Mouse (Mus musculus): ENCODE measurements around the gene Nxn. TPM values are rescaled to one million over a fixed set of nuclear protein-coding genes. Genes with fewer than 3 reads are reported as not detected.

The Nxn gene
- polyA plus RNA-seq, 1 experiment from 2014 or later: 32.2 TPM

- peaks cover 33% of the 10 kb centered on the region for H3K36me3 ChIP-seq
- H3K4me2 ChIP-seq: no peak overlapping the region
- no peak overlapping the region for H3K9ac ChIP-seq
- H3K27ac ChIP-seq (ENCODE audit: poor library complexity, severe bottlenecking): no peak overlapping the region
- H3K4me1 ChIP-seq (replicated peaks): peaks cover 15% of the 10 kb centered on the region
- H3K9me3 ChIP-seq (replicated peaks): no peaks in the 10 kb centered on the region
- no peaks in the 10 kb centered on the region; the same call in 1 of the 2 replicates for H3K27me3 ChIP-seq (replicated peaks)
- WGBS: 78% methylated on average over 10 of the region's 10 CpGs
- no peak for ATAC-seq (ENCODE audit: insufficient number of reproducible peaks, low FRiP score)
- H3K4me3 ChIP-seq: no peak overlapping the region
These were observed 138.5 kb downstream of the Nxn start for GRCm38 (mm10) chr11:76260208-76261050.

- H3K4me3 ChIP-seq: no peak overlapping the region
- H3K9ac ChIP-seq: no peak overlapping the region
- H3K4me2 ChIP-seq: no peak overlapping the region
- H3K36me3 ChIP-seq: peaks cover 37% of the 10 kb centered on the region
- H3K4me1 ChIP-seq (replicated peaks): peaks cover 14% of the 10 kb centered on the region
- no peaks in the 10 kb centered on the region for H3K9me3 ChIP-seq (replicated peaks)
- H3K27me3 ChIP-seq (replicated peaks): no peaks in the 10 kb centered on the region; the same call in 1 of the 2 replicates
- no peak overlapping the region for H3K27ac ChIP-seq (ENCODE audit: poor library complexity, severe bottlenecking)
- no peak for ATAC-seq (ENCODE audit: insufficient number of reproducible peaks, low FRiP score)
- WGBS: 79% methylated on average over 6 of the region's 6 CpGs
These were observed 140.4 kb downstream of the Nxn start for GRCm38 (mm10) chr11:76258511-76258910.

- no peak overlapping the region for H3K9ac ChIP-seq
- H3K9me3 ChIP-seq (replicated peaks): no peaks in the 10 kb centered on the region
- H3K4me3 ChIP-seq: no peak overlapping the region
- ATAC-seq (ENCODE audit: insufficient number of reproducible peaks, low FRiP score): no peak
- no peaks in the 10 kb centered on the region for H3K27me3 ChIP-seq (replicated peaks)
- peaks cover 37% of the 10 kb centered on the region for H3K36me3 ChIP-seq
- 76% methylated on average over 4 of the region's 4 CpGs for WGBS
- 0 out of 2 replicates have a peak, but pooled peaks cover 3% of the 10 kb centered on the region for H3K4me1 ChIP-seq (replicated peaks)
- no peak overlapping the region for H3K27ac ChIP-seq (ENCODE audit: poor library complexity, severe bottlenecking)
- no peak overlapping the region for H3K4me2 ChIP-seq
These were observed 141.6 kb downstream of the Nxn start for GRCm38 (mm10) chr11:76257386-76257785.

- no peaks in the 10 kb centered on the region for H3K27me3 ChIP-seq (replicated peaks)
- H3K36me3 ChIP-seq: peaks cover 35% of the 10 kb centered on the region
- H3K4me3 ChIP-seq: no peak overlapping the region
- peak overlapping the region; percentile 16; the same call in 1 of the 2 replicates for H3K9ac ChIP-seq
- no peaks in the 10 kb centered on the region for H3K9me3 ChIP-seq (replicated peaks)
- no peak overlapping the region for H3K27ac ChIP-seq (ENCODE audit: poor library complexity, severe bottlenecking)
- H3K4me2 ChIP-seq: no peak overlapping the region
- ATAC-seq (ENCODE audit: insufficient number of reproducible peaks, low FRiP score): no peak
- WGBS: 51% methylated on average over 5 of the region's 5 CpGs
- 0 out of 2 replicates have a peak, but pooled peaks cover 2% of the 10 kb centered on the region for H3K4me1 ChIP-seq (replicated peaks)
These were observed 142.8 kb downstream of the Nxn start for GRCm38 (mm10) chr11:76256129-76256528.

DNA sequence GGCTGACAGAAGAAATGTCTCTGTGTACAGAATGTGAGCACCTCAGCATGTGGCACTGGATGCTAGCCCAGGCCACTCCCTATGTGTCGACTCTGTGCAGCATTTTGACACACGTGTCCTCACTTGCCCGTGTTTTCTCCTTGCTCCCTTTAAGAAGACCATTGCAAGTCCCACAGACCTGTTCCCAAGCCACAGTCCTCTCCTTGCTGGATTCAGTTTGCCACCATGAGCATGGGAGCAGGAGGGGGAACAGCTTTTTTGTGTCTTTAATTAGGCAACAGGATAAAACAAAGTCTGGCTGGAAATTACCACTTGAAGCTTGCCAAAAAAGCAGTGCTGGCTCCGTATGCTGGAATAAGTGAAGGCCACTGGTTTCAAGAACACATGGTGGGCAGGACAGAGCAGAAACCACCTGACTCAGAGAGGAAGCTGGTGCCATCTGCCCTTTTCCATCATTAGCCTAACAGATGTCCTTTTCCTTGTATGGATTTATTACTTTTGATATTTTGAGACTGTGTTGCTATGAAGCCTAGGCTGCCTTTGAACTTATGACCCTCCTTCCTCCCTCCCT lies 143.4 kb downstream of the Nxn start:
- no peak for ATAC-seq (ENCODE audit: insufficient number of reproducible peaks, low FRiP score)
- 76% methylated on average over 4 of the region's 4 CpGs for WGBS
- H3K27me3 ChIP-seq (replicated peaks): no peaks in the 10 kb centered on the region
- H3K4me1 ChIP-seq (replicated peaks): 0 out of 2 replicates have a peak, but pooled peaks cover 2% of the 10 kb centered on the region
- peaks cover 35% of the 10 kb centered on the region for H3K36me3 ChIP-seq
- H3K9me3 ChIP-seq (replicated peaks): no peaks in the 10 kb centered on the region
- no peak overlapping the region for H3K4me2 ChIP-seq
- H3K27ac ChIP-seq (ENCODE audit: poor library complexity, severe bottlenecking): no peak overlapping the region
- peak overlapping the region; percentile 16; the same call in 1 of the 2 replicates for H3K9ac ChIP-seq
- H3K4me3 ChIP-seq: no peak overlapping the region

- H3K27me3 ChIP-seq (replicated peaks): no peaks in the 10 kb centered on the region
- ATAC-seq (ENCODE audit: insufficient number of reproducible peaks, low FRiP score): no peak
- H3K9me3 ChIP-seq (replicated peaks): no peaks in the 10 kb centered on the region
- H3K36me3 ChIP-seq: peaks cover 46% of the 10 kb centered on the region
- 76% methylated on average over 4 of the region's 4 CpGs for whole genome bisulfite sequencing
- H3K4me3 ChIP-seq: no peak overlapping the region
- 0 out of 2 replicates have a peak, but pooled peaks cover 2% of the 10 kb centered on the region for H3K4me1 ChIP-seq (replicated peaks)
- H3K27ac ChIP-seq (ENCODE audit: poor library complexity, severe bottlenecking): no peak overlapping the region
- H3K9ac ChIP-seq: no peak overlapping the region
- H3K4me2 ChIP-seq: no peak overlapping the region
These were observed 145.0 kb downstream of the Nxn start for GRCm38 (mm10) chr11:76253918-76254264.

DNA sequence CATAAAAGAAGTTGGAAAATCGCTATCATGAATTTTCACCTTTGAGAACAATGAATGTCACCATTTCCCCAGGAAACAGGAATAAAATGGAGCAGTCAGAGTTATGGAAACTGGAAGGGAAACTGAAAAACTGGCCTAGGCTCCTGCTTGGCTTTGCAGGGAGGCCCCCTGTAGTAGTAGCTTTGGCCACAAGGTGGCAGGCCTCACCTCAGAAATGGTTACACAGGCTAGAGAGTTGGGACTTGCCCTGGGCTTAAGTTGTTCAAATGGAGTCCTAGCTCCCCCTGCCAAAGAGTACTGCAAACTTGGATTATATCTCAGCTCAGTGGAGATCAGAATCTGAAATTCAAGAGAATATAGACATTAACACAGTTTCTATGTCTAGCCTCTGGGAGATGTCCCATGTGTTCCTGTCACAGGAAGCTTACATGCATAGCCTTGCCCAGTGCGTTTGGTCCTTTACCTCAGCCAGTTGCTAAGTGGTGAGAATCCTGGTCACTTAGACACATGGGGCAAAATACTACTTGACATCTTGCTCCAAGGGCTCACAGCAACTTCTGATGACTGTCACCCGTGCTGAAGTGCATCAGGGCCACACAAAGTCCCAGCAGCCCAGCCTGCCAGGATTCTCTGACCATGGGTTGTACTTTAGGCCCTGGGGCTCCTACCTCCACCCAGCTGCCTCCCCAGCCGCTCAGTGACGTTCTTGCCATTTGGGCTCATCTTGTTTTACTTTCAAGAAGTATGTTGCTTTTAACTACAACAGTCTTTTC lies 145.6 kb downstream of the Nxn start:
- Histone ChIP-seq H3K9me3 (replicated peaks) (no peaks in the 10 kb centered on the region), H3K36me3 (peaks cover 49% of the 10 kb centered on the region), H3K4me2 (no peak overlapping the region), H3K4me3 (no peak overlapping the region), H3K9ac (0 out of 2 replicates have a peak overlapping the region, but pooled peaks have one; percentile 48), H3K27ac (ENCODE audit: poor library complexity, severe bottlenecking) (no peak overlapping the region), H3K27me3 (replicated peaks) (no peaks in the 10 kb centered on the region), H3K4me1 (replicated peaks) (0 out of 2 replicates have a peak, but pooled peaks cover 2% of the 10 kb centered on the region)
- WGBS: 44% methylated on average over 5 of the region's 5 CpGs
- peak; percentile 66; the same call in 1 of the 2 replicates for ATAC-seq (ENCODE audit: insufficient number of reproducible peaks, low FRiP score)

DNA sequence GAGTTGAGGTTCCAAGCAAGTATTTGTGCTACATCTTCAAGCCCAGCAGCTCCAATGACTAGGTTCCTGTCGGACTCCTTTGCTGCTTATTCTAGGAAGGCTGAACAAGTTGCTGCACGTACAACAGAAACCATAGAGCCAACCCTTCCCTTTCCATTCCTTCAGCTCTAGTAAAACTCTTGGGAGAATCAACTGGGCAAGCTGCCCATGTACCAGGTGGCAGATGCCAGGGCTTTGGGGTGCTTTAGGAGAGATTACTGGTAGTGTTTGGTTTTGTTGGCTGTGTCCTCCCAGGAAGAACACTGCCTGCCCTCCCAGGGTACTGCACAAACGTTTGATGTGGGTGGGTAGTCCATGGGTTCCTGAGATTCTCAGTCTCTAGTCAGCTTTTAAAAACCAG lies 146.9 kb downstream of the Nxn start:
- ATAC-seq (ENCODE audit: insufficient number of reproducible peaks, low FRiP score): no peak
- Histone ChIP-seq H3K4me3 (no peak overlapping the region), H3K9ac (no peak overlapping the region; the same call in 1 of the 2 replicates), H3K4me1 (replicated peaks) (0 out of 2 replicates have a peak, but pooled peaks cover 2% of the 10 kb centered on the region), H3K4me2 (no peak overlapping the region), H3K27me3 (replicated peaks) (no peaks in the 10 kb centered on the region), H3K9me3 (replicated peaks) (no peaks in the 10 kb centered on the region), H3K36me3 (peaks cover 51% of the 10 kb centered on the region), H3K27ac (ENCODE audit: poor library complexity, severe bottlenecking) (no peak overlapping the region)
- 57% methylated on average over 3 of the region's 3 CpGs for WGBS

GRCm38 (mm10) chr11:76247239-76247638 lies 151.7 kb downstream of the Nxn start:
- no peaks in the 10 kb centered on the region for H3K27me3 ChIP-seq (replicated peaks)
- peaks cover 17% of the 10 kb centered on the region for H3K4me1 ChIP-seq (replicated peaks)
- no peak overlapping the region for H3K4me3 ChIP-seq
- no peak overlapping the region for H3K4me2 ChIP-seq
- no peak for ATAC-seq (ENCODE audit: insufficient number of reproducible peaks, low FRiP score)
- no peak overlapping the region for H3K9ac ChIP-seq
- H3K36me3 ChIP-seq: peaks cover 48% of the 10 kb centered on the region
- WGBS: 51% methylated on average over 2 of the region's 2 CpGs
- no peak overlapping the region for H3K27ac ChIP-seq (ENCODE audit: poor library complexity, severe bottlenecking)
- no peaks in the 10 kb centered on the region for H3K9me3 ChIP-seq (replicated peaks)

DNA sequence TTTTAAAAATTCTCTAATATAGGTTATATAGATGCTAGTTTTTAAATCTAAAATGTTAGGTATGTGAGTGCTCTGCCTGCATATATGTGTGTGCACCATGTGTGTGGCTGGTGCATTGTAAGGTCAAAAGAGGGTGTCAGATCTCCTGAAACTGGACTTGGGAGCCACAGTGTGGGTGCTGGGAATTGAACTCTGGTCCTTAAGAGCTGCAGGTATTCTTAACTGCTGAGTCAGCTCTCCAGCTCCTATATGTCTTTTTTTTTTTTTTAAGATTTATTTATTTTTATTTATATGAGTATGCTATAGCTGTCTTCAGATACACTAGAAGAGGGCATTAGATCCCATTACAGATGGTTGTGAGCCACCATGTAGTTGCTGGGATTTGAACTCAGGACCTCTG lies 152.5 kb downstream of the Nxn start:
- Histone ChIP-seq H3K4me3 (no peak overlapping the region), H3K4me1 (replicated peaks) (peaks cover 17% of the 10 kb centered on the region), H3K36me3 (peaks cover 44% of the 10 kb centered on the region), H3K9ac (no peak overlapping the region), H3K4me2 (no peak overlapping the region), H3K27me3 (replicated peaks) (no peaks in the 10 kb centered on the region), H3K27ac (ENCODE audit: poor library complexity, severe bottlenecking) (no peak overlapping the region), H3K9me3 (replicated peaks) (no peaks in the 10 kb centered on the region)
- no peak for ATAC-seq (ENCODE audit: insufficient number of reproducible peaks, low FRiP score)
